Mouse (Mus musculus) cerebellum, adult 9-11 months (tissue): ENCODE data around the gene Sh3pxd2a.
A peak's percentile ranks its signal among the peaks of the same experiment; 100 is the strongest.

Source experiments
- DNase-seq: peaks from one replicate; pipeline ENCODE4 v3.0.0; 2022

Gene Sh3pxd2a

DNA sequence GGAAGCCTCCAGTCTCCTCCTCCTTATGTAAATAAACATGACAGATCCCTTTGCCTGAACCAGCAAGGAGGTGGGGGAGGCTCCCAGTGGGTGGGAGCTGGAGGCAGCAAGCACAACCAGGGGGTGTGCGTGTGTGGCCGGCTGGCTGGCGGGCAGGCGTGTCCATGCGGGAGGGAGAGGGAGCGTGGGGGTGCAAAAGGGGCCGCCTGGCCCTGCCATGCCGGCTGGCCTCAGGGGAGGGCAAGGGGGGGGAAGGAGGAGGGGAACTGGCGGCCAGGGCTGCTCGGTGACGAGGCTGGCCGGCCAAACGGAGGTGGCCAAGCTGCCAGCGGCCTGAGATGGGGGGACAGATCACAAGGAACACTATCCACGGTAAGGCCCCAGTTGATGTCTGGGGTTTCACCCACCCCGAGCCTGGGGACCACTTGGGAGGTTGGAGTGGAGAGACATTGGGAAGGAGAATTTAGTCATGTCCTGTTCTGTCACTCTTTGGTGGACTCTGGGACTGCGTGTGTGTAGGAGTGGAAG lies 235.4 kb downstream of the Sh3pxd2a start:
- DNase-seq = peak; percentile 91

DNA sequence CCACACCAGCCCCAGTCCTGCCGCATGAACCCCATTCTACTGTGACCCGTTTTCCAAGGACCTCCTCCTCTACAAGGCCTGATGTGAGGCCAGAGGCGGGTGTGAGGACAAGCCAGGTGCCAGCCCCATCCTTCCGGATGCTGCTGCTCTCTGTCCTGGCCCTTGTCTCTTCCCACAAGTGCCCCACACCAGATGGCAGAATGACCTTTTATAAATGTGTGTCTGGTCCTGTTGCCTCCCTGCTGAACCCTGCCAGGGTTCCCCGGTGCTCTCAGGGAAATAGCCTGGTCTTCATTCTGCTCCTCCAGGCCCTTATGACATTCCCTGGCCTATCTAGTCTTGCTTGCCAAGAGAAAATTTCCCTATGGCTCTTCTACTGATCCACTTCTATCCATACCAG lies 238.4 kb downstream of the Sh3pxd2a start:
- DNase-seq = peak; percentile 85

DNA sequence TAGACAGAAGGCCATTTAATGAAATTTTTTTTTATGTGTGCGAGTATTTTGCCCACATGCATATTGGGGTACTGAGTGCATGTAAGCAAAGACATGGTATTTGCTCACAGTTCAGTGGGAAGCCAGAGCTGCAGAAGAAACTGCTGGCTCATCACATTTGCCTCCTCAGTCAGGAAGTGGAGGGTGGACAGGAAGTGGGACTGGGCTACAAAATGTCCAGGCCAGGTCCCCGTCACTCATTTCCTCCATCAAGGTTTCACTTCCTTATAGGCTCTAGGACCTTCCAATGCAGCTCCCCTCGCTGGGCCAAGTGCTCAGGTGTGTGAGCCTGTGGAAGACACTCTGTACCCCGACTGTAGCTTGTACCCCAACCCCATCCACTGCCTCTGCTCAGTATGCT lies 239.5 kb downstream of the Sh3pxd2a start:
- no peak for DNase-seq

DNA sequence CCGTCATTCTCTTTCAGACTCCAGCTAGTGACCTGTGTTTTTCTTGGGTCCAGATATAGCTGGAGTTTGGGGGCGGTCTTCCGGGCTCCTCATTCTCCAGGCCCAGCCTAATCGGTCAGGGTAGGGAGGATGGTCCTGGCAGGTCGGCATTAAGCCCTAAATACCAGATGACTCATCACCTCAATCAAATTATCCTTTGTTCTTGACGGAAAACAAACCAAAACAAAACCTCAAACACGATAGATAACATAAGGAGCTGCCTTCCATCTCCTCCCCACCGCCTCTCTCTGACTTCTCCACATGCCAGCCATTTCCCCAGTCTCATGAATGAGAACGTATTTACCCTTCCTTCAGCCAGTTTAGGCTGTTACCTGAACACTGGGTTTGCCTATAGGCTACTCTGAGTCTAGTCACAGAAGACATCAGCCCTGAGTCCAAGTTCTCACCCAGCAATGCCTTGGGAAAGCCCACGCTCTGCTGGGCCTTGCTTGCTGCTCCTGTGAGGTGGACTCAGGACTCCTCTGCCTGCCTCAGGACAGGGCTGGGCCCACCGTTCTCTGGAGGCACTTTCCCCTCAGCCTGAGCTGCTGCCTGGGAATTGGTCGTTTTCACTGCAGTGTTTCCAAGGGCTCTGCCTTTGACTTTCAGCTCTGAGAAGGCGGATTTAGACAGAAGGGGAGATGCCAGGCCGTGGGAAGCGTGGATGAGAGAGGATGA lies 241.2 kb downstream of the Sh3pxd2a start:
- no peak for DNase-seq

DNA sequence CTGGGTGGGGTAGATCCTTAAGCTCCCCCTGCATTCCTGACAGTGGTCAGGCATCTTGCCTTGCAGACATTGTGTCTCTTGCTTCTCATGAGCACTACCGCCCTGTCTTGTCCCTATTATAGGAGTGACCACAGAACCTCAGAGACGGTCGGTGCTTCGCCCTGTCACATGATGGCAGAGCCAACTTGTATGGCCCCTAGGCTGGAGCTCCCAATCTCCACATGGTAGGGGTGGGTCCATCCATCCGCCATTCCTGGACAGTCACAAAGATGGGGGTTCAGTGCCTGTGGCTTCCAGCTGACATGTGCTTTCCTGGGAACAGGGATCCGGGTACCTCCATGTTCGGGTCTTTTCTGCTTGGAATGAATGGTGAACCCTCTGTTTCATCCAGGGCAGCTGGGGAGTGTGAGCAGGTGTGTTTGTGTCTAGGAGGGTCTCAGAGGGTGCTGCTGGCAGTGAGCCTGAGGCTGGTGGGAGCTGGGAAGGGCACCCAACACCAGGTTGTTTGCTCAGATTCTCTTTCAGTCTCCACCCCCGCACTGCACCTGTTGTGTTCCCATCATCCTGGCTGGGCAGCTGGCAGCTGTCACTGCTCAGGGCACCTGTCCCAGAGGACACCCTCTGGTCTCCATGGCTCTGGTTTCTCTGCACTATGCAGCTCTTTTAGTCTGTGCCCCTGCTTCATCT lies 241.9 kb downstream of the Sh3pxd2a start:
- peak; percentile 91 for DNase-seq

DNA sequence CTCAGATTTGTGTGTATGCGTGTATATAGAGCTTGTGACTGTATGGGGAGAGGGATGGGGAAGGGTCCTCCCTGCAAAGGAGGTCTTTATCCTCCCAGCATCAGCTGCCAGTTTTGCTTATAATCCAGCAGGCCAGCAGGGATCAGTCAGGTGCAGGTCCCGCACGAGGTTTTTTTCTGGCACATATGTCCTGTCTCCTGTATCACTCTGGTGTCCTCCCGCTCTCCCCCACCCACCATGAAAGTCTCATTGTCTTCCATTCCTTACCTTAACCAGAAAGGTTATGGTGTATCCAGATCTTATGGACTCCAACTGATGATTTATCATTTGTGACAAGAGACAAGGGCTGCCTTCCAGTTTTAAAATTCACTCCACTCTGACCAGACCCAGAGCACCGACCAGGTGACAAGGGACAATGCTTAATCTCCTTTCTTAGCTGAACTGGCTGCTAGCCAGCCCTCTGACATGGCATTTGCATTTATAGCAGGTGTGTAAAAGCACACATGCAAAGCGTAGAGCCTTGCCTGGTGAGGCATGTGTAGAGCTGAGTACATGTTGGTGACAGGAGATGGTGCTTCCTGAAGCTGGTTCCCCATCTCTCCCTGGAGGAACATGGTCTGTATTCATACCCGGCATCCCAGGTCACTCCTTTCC lies 242.6 kb downstream of the Sh3pxd2a start:
- DNase-seq = no peak

DNA sequence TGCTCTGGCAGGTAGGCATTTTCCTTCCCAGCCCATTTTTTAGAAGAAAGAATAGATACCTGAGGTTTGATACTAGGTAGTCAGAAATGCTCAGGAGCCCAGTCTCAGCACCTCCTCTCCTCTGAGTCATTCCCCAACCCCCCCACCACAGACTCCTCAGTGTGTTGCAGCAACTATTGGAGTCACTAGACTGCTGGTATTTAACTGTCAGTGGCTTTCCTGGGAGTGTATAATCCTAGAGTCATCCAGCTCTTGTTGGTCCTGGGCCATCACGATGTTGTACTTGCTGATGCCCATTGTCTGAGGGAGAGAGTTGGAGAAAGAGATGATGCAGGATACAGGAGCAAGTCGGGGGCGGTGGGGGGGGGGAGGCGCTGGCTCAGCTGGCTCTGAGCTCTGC lies 243.2 kb downstream of the Sh3pxd2a start:
- no peak for DNase-seq

DNA sequence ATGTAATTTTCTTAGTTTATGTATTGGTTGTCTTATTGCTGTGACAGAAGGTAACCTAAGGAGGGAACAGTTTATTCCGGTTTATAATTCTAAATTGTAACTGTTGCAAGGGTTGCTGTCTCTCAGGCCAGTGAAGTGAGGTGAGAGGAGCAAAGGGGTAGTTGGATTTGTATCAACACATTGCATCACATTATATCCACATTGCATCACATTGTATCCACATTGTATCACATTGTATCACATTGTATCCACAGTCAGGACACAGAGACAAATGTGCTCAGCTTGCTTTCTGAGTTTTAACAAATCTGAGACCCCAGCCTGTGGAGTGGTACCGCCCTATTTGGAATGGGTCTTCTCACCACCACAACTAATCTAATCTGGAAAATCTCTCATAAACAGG lies 244.0 kb downstream of the Sh3pxd2a start:
- no peak for DNase-seq

DNA sequence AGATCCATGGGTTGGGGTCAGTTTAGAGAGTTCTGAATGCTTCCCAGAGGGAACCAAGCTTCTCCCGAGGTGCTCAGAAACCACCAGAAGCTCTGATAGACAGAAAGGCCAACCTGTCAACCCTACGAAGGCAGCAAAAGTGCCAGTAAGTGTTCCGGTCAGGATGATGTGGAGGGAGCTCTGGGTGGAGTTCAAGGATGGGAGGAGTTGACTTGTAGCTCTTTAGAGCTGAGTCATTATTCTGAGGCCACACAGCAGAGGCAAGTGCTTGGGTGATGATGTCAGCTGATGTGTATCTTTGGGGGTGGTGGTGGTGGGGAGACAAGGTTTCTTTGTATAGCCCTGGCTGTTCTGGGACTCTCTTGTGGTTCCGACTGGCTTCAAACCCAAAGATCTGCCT lies 244.6 kb downstream of the Sh3pxd2a start:
- DNase-seq = no peak

DNA sequence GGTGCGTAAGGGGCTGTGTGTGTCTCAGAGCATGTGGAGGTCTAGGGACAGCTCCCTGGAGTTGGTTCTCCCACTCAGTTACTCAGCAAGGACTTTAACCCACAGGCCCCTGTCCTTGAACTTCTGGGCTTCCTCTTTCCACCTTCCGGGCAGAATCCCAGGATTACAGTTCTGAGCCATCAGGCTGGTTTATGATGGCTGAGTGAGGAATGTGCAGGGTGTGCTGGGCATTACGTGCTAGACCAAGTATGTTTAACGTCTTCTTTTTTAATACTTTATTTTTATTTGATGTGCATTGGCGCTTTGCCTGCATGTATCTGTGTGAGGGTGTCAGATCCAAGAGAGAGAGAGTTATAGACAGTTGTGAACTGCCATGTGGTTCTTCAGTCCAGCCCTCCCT lies 247.4 kb downstream of the Sh3pxd2a start:
- no peak for DNase-seq

DNA sequence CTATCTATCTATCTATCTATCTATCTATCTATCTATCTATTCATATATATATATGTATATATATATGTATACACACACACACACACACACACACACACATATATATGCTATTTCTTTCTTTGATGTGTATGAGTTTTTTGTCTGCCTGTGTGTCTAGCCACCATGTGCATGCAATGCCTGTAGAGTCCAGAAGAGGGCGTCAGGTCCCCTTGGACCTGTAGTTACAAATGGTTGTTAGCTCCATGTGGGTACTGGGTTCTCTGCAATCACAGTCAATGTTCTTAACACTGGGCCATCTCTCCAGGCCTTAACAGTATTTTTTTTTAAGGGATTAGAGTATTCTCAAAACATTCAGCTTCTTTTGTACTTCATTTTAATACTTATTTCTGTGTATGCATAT lies 250.7 kb downstream of the Sh3pxd2a start:
- no peak for DNase-seq

DNA sequence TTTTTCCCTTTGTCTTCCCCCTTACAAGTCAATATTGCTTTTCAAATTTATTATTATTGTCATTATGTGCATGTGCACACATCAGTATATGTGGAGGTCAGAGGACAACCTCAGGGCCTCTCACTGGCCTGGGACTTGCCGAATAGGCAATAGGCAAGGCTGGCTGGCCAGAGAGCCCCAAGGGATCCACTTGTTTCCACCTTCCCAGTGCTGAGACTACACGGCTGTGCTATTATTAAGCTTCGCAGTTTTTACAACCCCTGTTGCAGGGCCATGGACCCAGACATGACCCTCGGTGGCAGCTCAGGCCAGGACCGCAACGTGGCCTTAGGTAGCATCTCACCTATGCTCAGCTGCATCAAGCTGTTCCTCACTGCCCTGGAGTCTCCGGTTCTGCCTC lies 251.8 kb downstream of the Sh3pxd2a start:
- DNase-seq = no peak

DNA sequence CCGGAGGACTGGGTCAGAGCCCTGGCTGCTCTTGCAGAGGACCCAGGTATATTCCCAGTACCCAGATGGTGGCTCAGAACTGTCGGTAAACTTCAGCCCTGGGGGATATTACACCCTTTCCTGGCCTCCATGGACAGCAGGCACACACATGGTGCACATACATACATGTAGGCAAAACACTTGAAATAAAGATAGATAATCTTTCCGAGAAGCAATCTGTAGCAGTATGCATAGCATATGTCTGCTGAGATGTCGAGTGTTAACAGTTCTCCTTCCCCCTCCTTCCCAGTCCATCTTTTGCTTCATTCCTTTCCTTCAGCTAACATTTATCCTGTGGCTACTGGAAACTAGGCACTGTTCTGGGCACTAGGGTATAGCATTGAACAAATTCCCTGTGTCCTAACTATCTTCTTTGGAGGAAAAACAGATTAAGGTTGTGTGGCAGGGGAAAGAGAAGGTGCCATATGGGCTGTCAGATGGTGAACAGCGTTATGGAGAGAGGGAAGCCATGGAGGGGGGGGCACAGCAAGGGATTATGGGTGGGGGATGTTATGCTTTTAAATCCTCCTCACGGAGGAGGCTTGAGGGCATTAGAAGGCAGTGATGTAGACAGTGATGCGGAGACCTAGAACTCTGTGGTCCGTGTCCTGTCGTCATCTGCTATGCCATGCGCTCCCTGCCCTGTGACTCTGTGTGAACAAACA lies 252.4 kb downstream of the Sh3pxd2a start:
- DNase-seq = peak; percentile 88

DNA sequence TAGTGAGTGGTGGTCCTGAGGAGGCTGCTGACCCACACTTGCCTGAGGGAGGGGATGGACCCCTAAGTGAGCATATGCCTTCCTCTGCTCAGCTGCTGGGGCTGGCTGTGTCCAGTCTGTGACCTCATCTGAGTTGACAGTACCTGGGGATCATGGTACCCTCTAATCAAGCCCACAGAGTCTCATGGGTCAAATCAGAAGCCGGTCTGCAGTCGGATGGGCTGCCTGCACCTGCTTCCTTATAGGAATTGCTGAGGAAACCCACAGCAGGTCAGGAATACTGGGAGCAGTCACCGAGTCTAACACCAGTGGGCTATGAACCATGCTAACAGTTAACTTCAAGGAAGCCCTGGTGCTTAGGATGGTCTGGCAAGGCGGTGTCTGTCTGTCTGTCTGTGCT lies 253.8 kb downstream of the Sh3pxd2a start:
- no peak for DNase-seq
